Mouse (Mus musculus) lung, postnatal 0 days (tissue): Measurements from ENCODE around the gene Rims1. TPM values are rescaled to one million over a fixed set of nuclear protein-coding genes. Genes with fewer than 3 reads are reported as not detected.

Source experiments
- ATAC-seq: fragments of 200-750 bp; cut with Nextera tagmentation; 2 replicates; pipeline ENCODE4 v1.8.0; 2017; ENCODE audit warnings: moderate library complexity
- DNase-seq: peaks from one replicate; pipeline ENCODE4 v3.0.0-alpha.2; 2016; ENCODE audit warnings: low spot score
- H3K27ac ChIP-seq: fragments of 300-500 bp; sonication (generic); 2 replicates; pipeline ENCODE4 v1.5.1; 2014; ENCODE audit warnings: antibody characterized with exemption, mild to moderate bottlenecking, low read length, mixed read lengths
- H3K27me3 ChIP-seq: fragments of 300-500 bp; sonication (generic); replicated peaks from 2 replicates; pipeline ENCODE4 v1.6.1; 2014; ENCODE audit warnings: low read length, mixed read lengths; ENCODE audit not compliant: insufficient read depth
- H3K36me3 ChIP-seq: fragments of 300-500 bp; sonication (generic); 2 replicates; pipeline ENCODE4 v1.6.1; 2014; ENCODE audit warnings: low read length, mixed read lengths; ENCODE audit not compliant: insufficient read depth
- H3K4me1 ChIP-seq: fragments of 300-500 bp; sonication (generic); 2 replicates; pipeline ENCODE4 v1.6.1; 2014; ENCODE audit warnings: antibody characterized with exemption, low read depth, low read length, mixed read lengths; ENCODE audit not compliant: insufficient read depth
- H3K4me2 ChIP-seq: fragments of 300-500 bp; sonication (generic); replicated peaks from 2 replicates; pipeline ENCODE4 v1.6.1; 2014; ENCODE audit warnings: low read depth, mild to moderate bottlenecking, low read length, moderate library complexity, mixed read lengths
- H3K4me3 ChIP-seq: fragments of 300-500 bp; sonication (generic); 2 replicates; pipeline ENCODE4 v1.5.1; 2014; ENCODE audit warnings: low read depth, low read length
- H3K9ac ChIP-seq: fragments of 300-500 bp; sonication (generic); replicated peaks from 2 replicates; pipeline ENCODE4 v1.6.1; 2014; ENCODE audit warnings: low read depth, mild to moderate bottlenecking
- H3K9me3 ChIP-seq: fragments of 300-500 bp; sonication (generic); 2 replicates; pipeline ENCODE4 v1.6.1; 2016; ENCODE audit warnings: low read length, mixed read lengths
- CTCF ChIP-seq: IDR thresholded peaks from 2 replicates; pipeline ENCODE4 v1.5.1; 2016; ENCODE audit warnings: antibody characterized with exemption, mild to moderate bottlenecking
- EP300 ChIP-seq: IDR thresholded peaks from 2 replicates; pipeline ENCODE4 v1.6.1; 2016; ENCODE audit warnings: antibody characterized with exemption, mild to moderate bottlenecking, control low read depth
- WGBS: fragments of 180-500 bp; shearing (Covaris S2); extraction: QIAGEN DNeasy Blood & Tissue Kit; methylation state at CpG from one replicate; pipeline ENCODE4 v1.1.7; 2014; 5-methylcytosine and 5-hydroxymethylcytosine counted together
- polyA plus RNA-seq: library from polyadenylated mRNA; unstranded; fragments of >200 nt; fragmentation: Nextera tagmentation; extraction: Ambion mirVana; gene quantifications from 2 replicates; pipeline ENCODE4 v1.2.1, GENCODE M21; 2015

Rims1 gene
- polyA plus RNA-seq, 1 experiment from 2014 or later: 0.92 TPM

GRCm38 (mm10) chr1:22266491-22266890, 539.3 kb downstream of the Rims1 start:
- no peaks in the 10 kb centered on the region for H3K9me3 ChIP-seq
- no peak for ATAC-seq
- no peaks in the 10 kb centered on the region for H3K27me3 ChIP-seq
- 66% methylated on average over 10 of the region's 10 CpGs for WGBS
- H3K27ac ChIP-seq: no peak overlapping the region
- H3K4me3 ChIP-seq: no peak overlapping the region
- no peaks in the 10 kb centered on the region for H3K36me3 ChIP-seq
- H3K4me2 ChIP-seq: no peak overlapping the region
- H3K9ac ChIP-seq: no peak overlapping the region
- TF ChIP-seq EP300 (no peak), CTCF (no peak)
- no peak for DNase-seq
- no peaks in the 10 kb centered on the region for H3K4me1 ChIP-seq

GRCm38 (mm10) chr1:22265528-22265927, 540.3 kb downstream of the Rims1 start:
- no peak for DNase-seq
- no peaks in the 10 kb centered on the region for H3K9me3 ChIP-seq
- H3K4me3 ChIP-seq: no peak overlapping the region
- H3K4me2 ChIP-seq: no peak overlapping the region
- 35% methylated on average over 3 of the region's 3 CpGs for WGBS
- no peak overlapping the region for H3K9ac ChIP-seq
- no peaks in the 10 kb centered on the region for H3K4me1 ChIP-seq
- no peak for ATAC-seq
- H3K27me3 ChIP-seq: no peaks in the 10 kb centered on the region
- no peak overlapping the region for H3K27ac ChIP-seq
- TF ChIP-seq EP300 (no peak), CTCF (no peak)
- no peaks in the 10 kb centered on the region for H3K36me3 ChIP-seq

- H3K27me3 ChIP-seq: no peaks in the 10 kb centered on the region
- WGBS: 49% methylated on average over 6 of the region's 6 CpGs
- TF ChIP-seq CTCF (no peak), EP300 (no peak)
- H3K4me2 ChIP-seq: no peak overlapping the region
- H3K4me1 ChIP-seq: no peaks in the 10 kb centered on the region
- no peak overlapping the region for H3K9ac ChIP-seq
- ATAC-seq: no peak
- no peak overlapping the region for H3K4me3 ChIP-seq
- no peak overlapping the region for H3K27ac ChIP-seq
- no peaks in the 10 kb centered on the region for H3K36me3 ChIP-seq
- H3K9me3 ChIP-seq: no peaks in the 10 kb centered on the region
- no peak for DNase-seq
Observed at GRCm38 (mm10) chr1:22262169-22262950, 543.4 kb downstream of the Rims1 start.

- no peak overlapping the region for H3K27ac ChIP-seq
- no peaks in the 10 kb centered on the region for H3K27me3 ChIP-seq
- H3K4me3 ChIP-seq: no peak overlapping the region
- H3K4me2 ChIP-seq: no peak overlapping the region
- H3K9me3 ChIP-seq: no peaks in the 10 kb centered on the region
- no peak for TF ChIP-seq CTCF
- TF ChIP-seq EP300: no peak
- 75% methylated on average over 4 of the region's 4 CpGs for WGBS
- H3K9ac ChIP-seq: no peak overlapping the region
- no peak for DNase-seq
- no peaks in the 10 kb centered on the region for H3K4me1 ChIP-seq
- no peaks in the 10 kb centered on the region for H3K36me3 ChIP-seq
- ATAC-seq: no peak
Observed at GRCm38 (mm10) chr1:22261702-22262101, 544.1 kb downstream of the Rims1 start.

- Histone ChIP-seq H3K4me3 (no peak overlapping the region), H3K27ac (no peak overlapping the region), H3K36me3 (no peaks in the 10 kb centered on the region), H3K4me1 (no peaks in the 10 kb centered on the region), H3K9ac (no peak overlapping the region), H3K4me2 (no peak overlapping the region), H3K27me3 (no peaks in the 10 kb centered on the region), H3K9me3 (no peaks in the 10 kb centered on the region)
- no peak for ATAC-seq
- DNase-seq: no peak
- TF ChIP-seq CTCF (no peak), EP300 (no peak)
- WGBS: 43% methylated on average over 2 of the region's 2 CpGs
Observed at GRCm38 (mm10) chr1:22260291-22260690, 545.5 kb downstream of the Rims1 start.

GRCm38 (mm10) chr1:22258356-22258755, 547.4 kb downstream of the Rims1 start:
- no peak overlapping the region for H3K4me3 ChIP-seq
- H3K27ac ChIP-seq: no peak overlapping the region
- H3K9me3 ChIP-seq: no peaks in the 10 kb centered on the region
- no peaks in the 10 kb centered on the region for H3K4me1 ChIP-seq
- H3K4me2 ChIP-seq: no peak overlapping the region
- TF ChIP-seq CTCF (no peak), EP300 (no peak)
- DNase-seq: no peak
- no peak for ATAC-seq
- no peaks in the 10 kb centered on the region for H3K27me3 ChIP-seq
- 46% methylated on average over 4 of the region's 4 CpGs for WGBS
- H3K36me3 ChIP-seq: no peaks in the 10 kb centered on the region
- H3K9ac ChIP-seq: no peak overlapping the region

GRCm38 (mm10) chr1:22254278-22254677, 551.5 kb downstream of the Rims1 start:
- H3K27ac ChIP-seq: no peak overlapping the region
- H3K4me3 ChIP-seq: no peak overlapping the region
- ATAC-seq (no peak), DNase-seq (no peak)
- 83% methylated on average over 2 of the region's 2 CpGs for WGBS
- no peaks in the 10 kb centered on the region for H3K36me3 ChIP-seq
- TF ChIP-seq CTCF (no peak), EP300 (no peak)
- H3K4me1 ChIP-seq: no peaks in the 10 kb centered on the region
- no peaks in the 10 kb centered on the region for H3K9me3 ChIP-seq
- H3K27me3 ChIP-seq: no peaks in the 10 kb centered on the region
- no peak overlapping the region for H3K4me2 ChIP-seq
- H3K9ac ChIP-seq: no peak overlapping the region
